Mouse (Mus musculus) kidney, postnatal 0 days (tissue): Measurements from ENCODE around the gene Serpind1. TPM values are rescaled to one million over a fixed set of nuclear protein-coding genes. Genes with fewer than 3 reads are reported as not detected.
A peak's percentile ranks its signal among the peaks of the same experiment; 100 is the strongest.

ENCODE experiments used
- ATAC-seq: fragments of 200-750 bp; cut with Nextera tagmentation; replicated peaks from 2 replicates; pipeline ENCODE4 v1.8.0; 2017; ENCODE audit warnings: low read depth, moderate number of reproducible peaks, moderate TSS enrichment, moderate library complexity; ENCODE audit not compliant: low FRiP score
- DNase-seq: peaks from one replicate; pipeline ENCODE4 v3.0.0-alpha.2; 2016; ENCODE audit warnings: low spot score
- H3K27ac ChIP-seq: fragments of 300-500 bp; sonication (generic); 2 replicates; pipeline ENCODE4 v1.5.1; 2014; ENCODE audit warnings: mild to moderate bottlenecking
- H3K27me3 ChIP-seq: fragments of 300-500 bp; sonication (generic); 2 replicates; pipeline ENCODE4 v1.6.1; 2014; ENCODE audit warnings: low read length, mixed read lengths; ENCODE audit not compliant: insufficient read depth
- H3K36me3 ChIP-seq: fragments of 300-500 bp; sonication (generic); 2 replicates; pipeline ENCODE4 v1.6.1; 2014; ENCODE audit warnings: low read length, mixed read lengths; ENCODE audit not compliant: insufficient read depth
- H3K4me1 ChIP-seq: fragments of 300-500 bp; sonication (generic); replicated peaks from 2 replicates; pipeline ENCODE4 v1.6.1; 2014; ENCODE audit warnings: antibody characterized with exemption, low read length, mixed read lengths; ENCODE audit not compliant: insufficient read depth
- H3K4me2 ChIP-seq: fragments of 300-500 bp; sonication (generic); 2 replicates; pipeline ENCODE4 v1.6.1; 2014; ENCODE audit warnings: mild to moderate bottlenecking, low read length, moderate library complexity, mixed read lengths
- H3K4me3 ChIP-seq: fragments of 300-500 bp; sonication (generic); replicated peaks from 2 replicates; pipeline ENCODE4 v1.5.1; 2014; ENCODE audit warnings: low read depth, low read length
- H3K9ac ChIP-seq: fragments of 300-500 bp; sonication (generic); 2 replicates; pipeline ENCODE4 v1.6.1; 2014; ENCODE audit warnings: low read depth, low read length
- H3K9me3 ChIP-seq: fragments of 300-500 bp; sonication (generic); replicated peaks from 2 replicates; pipeline ENCODE4 v1.6.1; 2016; ENCODE audit warnings: low read length, inconsistent platforms, mixed read lengths
- CTCF ChIP-seq: IDR thresholded peaks from 2 replicates; pipeline ENCODE4 v1.5.1; 2016; ENCODE audit warnings: antibody characterized with exemption, low read depth, mild to moderate bottlenecking, moderate library complexity
- WGBS: fragments of 180-500 bp; shearing (Covaris S2); extraction: QIAGEN DNeasy Blood & Tissue Kit; methylation state at CpG from one replicate; pipeline ENCODE4 v1.1.7; 2014; 5-methylcytosine and 5-hydroxymethylcytosine counted together
- polyA plus RNA-seq: library from polyadenylated mRNA; unstranded; fragments of >200 nt; fragmentation: Nextera tagmentation; extraction: Ambion mirVana; gene quantifications from 2 replicates; pipeline ENCODE4 v1.2.1, GENCODE M21; 2015

Serpind1 gene
- polyA plus RNA-seq, 1 experiment from 2014 or later: 0.21 TPM

- H3K4me3 ChIP-seq: no peak overlapping the region
- no peak for TF ChIP-seq CTCF
- H3K4me2 ChIP-seq: no peak overlapping the region
- H3K36me3 ChIP-seq: 0 out of 2 replicates have a peak, but pooled peaks cover 5% of the 10 kb centered on the region
- H3K9ac ChIP-seq: no peak overlapping the region
- H3K9me3 ChIP-seq: no peaks in the 10 kb centered on the region
- DNase-seq (no peak), ATAC-seq (no peak)
- WGBS: 86% methylated on average over 2 of the region's 2 CpGs
- H3K27me3 ChIP-seq: no peaks in the 10 kb centered on the region
- H3K27ac ChIP-seq: no peak overlapping the region
- H3K4me1 ChIP-seq: no peaks in the 10 kb centered on the region
These were observed 52.6 kb downstream of the Serpind1 start for GRCm38 (mm10) chr16:17383594-17384326.

GRCm38 (mm10) chr16:17392784-17393183, 61.6 kb downstream of the Serpind1 start:
- H3K27me3 ChIP-seq: no peaks in the 10 kb centered on the region
- no peaks in the 10 kb centered on the region for H3K36me3 ChIP-seq
- ATAC-seq (no peak), DNase-seq (peak; percentile 13)
- no peak overlapping the region for H3K27ac ChIP-seq
- 0 out of 2 replicates have a peak, but pooled peaks cover 4% of the 10 kb centered on the region for H3K4me1 ChIP-seq
- 51% methylated on average over 4 of the region's 4 CpGs for WGBS
- H3K9ac ChIP-seq: no peak overlapping the region
- no peak overlapping the region for H3K4me3 ChIP-seq
- H3K4me2 ChIP-seq: no peak overlapping the region
- no peak for TF ChIP-seq CTCF
- H3K9me3 ChIP-seq: no peaks in the 10 kb centered on the region

Other genes with a start within 250 kb of the Serpind1 start
- 101 and 111 TPM in 2 replicates for gene Ppil2, start 220.1 kb upstream of the Serpind1 start, polyA plus RNA-seq
- gene 2610318N02Rik, start 206.2 kb upstream of the Serpind1 start, polyA plus RNA-seq: 16.9 and 17.5 TPM in 2 replicates
- 46.1 and 47.0 TPM in 2 replicates for gene Sdf2l1, start 199.0 kb upstream of the Serpind1 start, polyA plus RNA-seq
- gene Ydjc, start 186.8 kb upstream of the Serpind1 start, polyA plus RNA-seq: 9.0 and 9.1 TPM in 2 replicates
- 0.26 and 0.34 TPM in 2 replicates for gene Ccdc116, start 184.1 kb upstream of the Serpind1 start, polyA plus RNA-seq
- 316 and 327 TPM in 2 replicates for gene Ube2l3, start 128.7 kb upstream of the Serpind1 start, polyA plus RNA-seq
- gene Rimbp3, start 122.8 kb upstream of the Serpind1 start, polyA plus RNA-seq: 0.26 and 0.28 TPM in 2 replicates
- gene Hic2, start 97.8 kb upstream of the Serpind1 start, polyA plus RNA-seq: 2.1 and 2.4 TPM in 2 replicates
- 12.4 and 15.9 TPM in 2 replicates for gene Tmem191c, start 55.3 kb upstream of the Serpind1 start, polyA plus RNA-seq
- gene Snap29, start 74.6 kb downstream of the Serpind1 start, polyA plus RNA-seq: 11.9 and 12.8 TPM in 2 replicates
- gene Pi4ka, start 74.9 kb downstream of the Serpind1 start, polyA plus RNA-seq: 27.3 and 28.5 TPM in 2 replicates
- 50.7 and 51.3 TPM in 2 replicates for gene Crkl, start 120.6 kb downstream of the Serpind1 start, polyA plus RNA-seq
- 1.4 and 2.4 TPM in 2 replicates for gene Aifm3, start 158.2 kb downstream of the Serpind1 start, polyA plus RNA-seq
- gene Lztr1, start 177.3 kb downstream of the Serpind1 start, polyA plus RNA-seq: 65.7 and 73.4 TPM in 2 replicates
- 58.6 and 62.8 TPM in 2 replicates for gene Thap7, start 199.8 kb downstream of the Serpind1 start, polyA plus RNA-seq
- 0.20 and 0.26 TPM in 2 replicates for gene Lrrc74b, start 229.9 kb downstream of the Serpind1 start, polyA plus RNA-seq
- gene P2rx6, start 230.5 kb downstream of the Serpind1 start, polyA plus RNA-seq: 0.62 and 0.74 TPM in 2 replicates